ENCODE assay signal across 9 mouse cellular contexts in the genomic region with DNA sequence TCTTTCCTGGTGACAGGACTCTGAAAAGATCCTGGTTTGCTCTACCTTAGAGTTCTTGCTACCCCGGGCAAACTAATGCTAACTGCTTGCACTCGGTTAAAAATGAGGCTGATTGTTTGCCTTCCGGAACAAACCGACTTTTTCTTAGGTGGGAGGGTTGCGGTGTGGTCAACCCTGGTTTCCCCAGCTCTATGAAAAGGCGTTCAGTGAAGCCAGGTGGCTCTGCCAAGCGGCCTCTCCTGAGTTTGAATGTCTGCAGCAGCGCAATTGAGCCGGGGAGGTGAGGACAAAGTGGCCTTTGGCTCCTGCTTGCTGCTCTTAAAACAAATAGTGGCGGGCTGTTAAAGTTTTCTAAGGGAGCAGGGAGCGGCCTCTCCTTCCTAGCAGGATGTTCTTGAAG. TPM values are rescaled to one million over a fixed set of nuclear protein-coding genes. Genes with fewer than 3 reads are reported as not detected.
DNase-seq lines count a peak whose midpoint lies in the region; ATAC-seq and TF ChIP-seq lines count a peak whose summit lies in the region.
"Had no signal": no experiment of that assay in that cellular context is flagged by ENCODE, and none has a peak within 500 bp of the region (broad histone marks: within the 10 kb centered on the region; RNA-seq: fewer than 3 reads in every experiment).

No protein-coding gene starts in this region.

- peaks cover under 1% of the 10 kb centered on the region; the same call in 1 of the 2 replicates for H3K9me3 ChIP-seq in megakaryocyte, embryonic 14.5 days

- no peak overlapping the region for H3K27ac ChIP-seq in gastrocnemius, adult 2 months

- DNase-seq in gastrocnemius, adult 2 months: no peak
- DNase-seq in gastrocnemius, postnatal 10 days: no peak
- DNase-seq in kidney, postnatal 14 days: peak; percentile 40
- DNase-seq in thymus, postnatal 10 days (ENCODE audit: low spot score in 2 of 2): peak; percentile 24 to 50
- DNase-seq in right cerebral cortex, postnatal 4 days: no peak
- no peak for DNase-seq in left cerebral cortex, adult 9 months (ENCODE audit: low spot score in 2 of 2)

- H3K4me3 ChIP-seq in gastrocnemius, adult 2 months: peak overlapping the region; percentile 67
- H3K4me3 ChIP-seq in megakaryocyte, embryonic 14.5 days (replicated peaks): peak overlapping the region; percentile 91

- no peaks in the 10 kb centered on the region for H3K36me3 ChIP-seq in megakaryocyte, embryonic 14.5 days (replicated peaks; ENCODE audit: low read length)

- H3K4me1 ChIP-seq in megakaryocyte, embryonic 14.5 days: peaks cover 39% of the 10 kb centered on the region

- intact Hi-C loops in gastrocnemius, adult 2 months (cut with DNase I): no loop called here

- peaks cover 46% of the 10 kb centered on the region for H3K27me3 ChIP-seq in megakaryocyte, embryonic 14.5 days (replicated peaks)

- ATAC-seq in granulocyte monocyte progenitor cell, adult 5-6 weeks (replicated peaks; ENCODE audit: poor library complexity, severe bottlenecking): peak; percentile 16

- no peak for TF ChIP-seq CTCF in gastrocnemius, adult 2 months (IDR thresholded peaks at IDR 0.05)

RNA-seq across cellular contexts. Expression of a gene that starts 0.9 kb away (rescaled TPM):
- total RNA-seq in gastrocnemius, adult 2 months (2021): under 1 TPM in 1 of 2 experiments, not detected in 1; 0.74 TPM
- total RNA-seq in gastrocnemius, postnatal 10 days (2021): under 1 TPM; 0.14 to 0.54 TPM
- 0.75 TPM in 1 of 2 replicates, not detected in the other for total RNA-seq in granulocyte monocyte progenitor cell, adult 5-6 weeks (2014; fragmentation: Nextera tagmentation)
- 0.52 and 4.1 TPM in 2 replicates for total RNA-seq in granulocyte monocyte progenitor cell, adult 5-6 weeks (2017)
- polyA plus RNA-seq in megakaryocyte, embryonic 14.5 days (2012; ENCODE audit: insufficient read depth, low replicate concordance): 1.9 TPM in 1 of 2 replicates, not detected in the other

RNA-seq across cellular contexts. Expression of a gene that starts 33.3 kb away (rescaled TPM):
- total RNA-seq in gastrocnemius, adult 2 months (2021): not detected
- total RNA-seq in gastrocnemius, postnatal 10 days (2021): not detected
- total RNA-seq in granulocyte monocyte progenitor cell, adult 5-6 weeks (2014; fragmentation: Nextera tagmentation): not detected in 2 replicates
- not detected in 2 replicates for total RNA-seq in granulocyte monocyte progenitor cell, adult 5-6 weeks (2017)
- polyA plus RNA-seq in megakaryocyte, embryonic 14.5 days (2012; ENCODE audit: insufficient read depth, low replicate concordance): 0.39 TPM in 1 of 2 replicates, not detected in the other
- polyA plus RNA-seq: C2C12 had no signal

RNA-seq across cellular contexts. Expression of a gene that starts 42.6 kb away (rescaled TPM):
- not detected for total RNA-seq in gastrocnemius, adult 2 months (2021)
- not detected for total RNA-seq in gastrocnemius, postnatal 10 days (2021)
- total RNA-seq in granulocyte monocyte progenitor cell, adult 5-6 weeks (2014; fragmentation: Nextera tagmentation): not detected in 2 replicates
- total RNA-seq in granulocyte monocyte progenitor cell, adult 5-6 weeks (2017): not detected in 2 replicates
- not detected in 2 replicates for polyA plus RNA-seq in megakaryocyte, embryonic 14.5 days (2012; ENCODE audit: insufficient read depth, low replicate concordance)

Comparison
In these comparisons a context has a peak if more than half of its experiments do, and no peak if none do; other contexts are left out.
1. DNase-seq: peak in kidney, postnatal 14 days (single experiment) and thymus, postnatal 10 days (2 of 2); none in gastrocnemius, adult 2 months (single experiment), gastrocnemius, postnatal 10 days (single experiment), right cerebral cortex, postnatal 4 days (single experiment) and left cerebral cortex, adult 9 months (0 of 2).